Mouse (Mus musculus) E14TG2a.4 (cell line): ENCODE measurements around the gene Trappc3.

Experiments
- H3K27me3 ChIP-seq: 2 replicates; pipeline ENCODE4 v1.6.1; 2014; ENCODE audit warnings: low read length, control low read depth; ENCODE audit not compliant: insufficient read depth
- H3K36me3 ChIP-seq: 2 replicates; pipeline ENCODE4 v1.6.1; 2014; ENCODE audit warnings: low read length, control low read depth; ENCODE audit not compliant: insufficient read depth
- H3K4me1 ChIP-seq: replicated peaks from 2 replicates; pipeline ENCODE4 v1.6.1; 2014; ENCODE audit warnings: low read depth, low read length, control low read depth
- H3K4me3 ChIP-seq: replicated peaks from 2 replicates; pipeline ENCODE4 v1.5.1; 2014; ENCODE audit warnings: mild to moderate bottlenecking, low read length
- H3K9me3 ChIP-seq: 2 replicates; pipeline ENCODE4 v1.6.1; 2014; ENCODE audit warnings: low read length, control low read depth
- CTCF ChIP-seq: conservative IDR thresholded peaks from 2 replicates; pipeline ENCODE4 v1.5.1; 2014; ENCODE audit warnings: low read length
- NANOG ChIP-seq: IDR thresholded peaks from 2 replicates; pipeline ENCODE4 v1.6.1; 2014; ENCODE audit warnings: borderline replicate concordance, low read length, mixed read lengths
- POU5F1 ChIP-seq: IDR thresholded peaks from 2 replicates; pipeline ENCODE4 v1.6.1; 2014; ENCODE audit warnings: low read length, borderline replicate concordance

Gene Trappc3

GRCm38 (mm10) chr4:126295937-126296336 is 33.8 kb downstream of the Trappc3 start:
- peaks cover 81% of the 10 kb centered on the region for H3K27me3 ChIP-seq
- H3K4me1 ChIP-seq, result peaks cover 47% of the 10 kb centered on the region
- no peaks in the 10 kb centered on the region for H3K9me3 ChIP-seq
- H3K36me3 ChIP-seq, result no peaks in the 10 kb centered on the region
- no peak overlapping the region for H3K4me3 ChIP-seq
- TF ChIP-seq CTCF, result no peak
- TF ChIP-seq NANOG, result no peak
- no peak for TF ChIP-seq POU5F1

- no peaks in the 10 kb centered on the region for H3K9me3 ChIP-seq
- peaks cover 81% of the 10 kb centered on the region for H3K27me3 ChIP-seq
- H3K4me3 ChIP-seq, result peak overlapping the region; percentile 73
- H3K36me3 ChIP-seq, result no peaks in the 10 kb centered on the region
- TF ChIP-seq POU5F1 (no peak), CTCF (no peak), NANOG (no peak)
- H3K4me1 ChIP-seq, result peaks cover 47% of the 10 kb centered on the region
These were observed 34.5 kb downstream of the Trappc3 start for GRCm38 (mm10) chr4:126296617-126297101.

- Histone ChIP-seq H3K9me3 (no peaks in the 10 kb centered on the region), H3K4me1 (peaks cover 47% of the 10 kb centered on the region), H3K27me3 (peaks cover 79% of the 10 kb centered on the region), H3K4me3 (peak overlapping the region; percentile 78), H3K36me3 (no peaks in the 10 kb centered on the region)
- TF ChIP-seq POU5F1 (no peak), CTCF (no peak), NANOG (no peak)
These were observed 38.9 kb downstream of the Trappc3 start for GRCm38 (mm10) chr4:126300916-126301583.

- Histone ChIP-seq H3K27me3 (peaks cover 72% of the 10 kb centered on the region), H3K4me3 (peak overlapping the region; percentile 78), H3K36me3 (no peaks in the 10 kb centered on the region), H3K9me3 (no peaks in the 10 kb centered on the region), H3K4me1 (peaks cover 44% of the 10 kb centered on the region)
- no peak for TF ChIP-seq CTCF
- TF ChIP-seq POU5F1, result no peak
- no peak for TF ChIP-seq NANOG
These were observed 39.6 kb downstream of the Trappc3 start for GRCm38 (mm10) chr4:126301584-126302309.

GRCm38 (mm10) chr4:126303877-126304276 is 41.8 kb downstream of the Trappc3 start:
- Histone ChIP-seq H3K27me3 (peaks cover 61% of the 10 kb centered on the region), H3K9me3 (no peaks in the 10 kb centered on the region), H3K4me1 (peaks cover 42% of the 10 kb centered on the region), H3K4me3 (no peak overlapping the region), H3K36me3 (no peaks in the 10 kb centered on the region)
- no peak for TF ChIP-seq NANOG
- peak; percentile 32; the same call in 1 of the 2 replicates for TF ChIP-seq CTCF

GRCm38 (mm10) chr4:126305428-126305827 is 43.3 kb downstream of the Trappc3 start:
- Histone ChIP-seq H3K4me3 (no peak overlapping the region), H3K27me3 (peaks cover 53% of the 10 kb centered on the region), H3K4me1 (peaks cover 44% of the 10 kb centered on the region), H3K36me3 (no peaks in the 10 kb centered on the region), H3K9me3 (no peaks in the 10 kb centered on the region)
- TF ChIP-seq POU5F1 (no peak), NANOG (no peak), CTCF (no peak)

- Histone ChIP-seq H3K4me1 (peaks cover 39% of the 10 kb centered on the region), H3K9me3 (no peaks in the 10 kb centered on the region), H3K4me3 (no peak overlapping the region), H3K36me3 (no peaks in the 10 kb centered on the region), H3K27me3 (peaks cover 47% of the 10 kb centered on the region)
- peak; percentile 79 for TF ChIP-seq CTCF
- no peak for TF ChIP-seq POU5F1
- no peak for TF ChIP-seq NANOG
These were observed 43.9 kb downstream of the Trappc3 start for GRCm38 (mm10) chr4:126306058-126306457.

GRCm38 (mm10) chr4:126306827-126307226 is 44.7 kb downstream of the Trappc3 start:
- Histone ChIP-seq H3K4me1 (peaks cover 31% of the 10 kb centered on the region), H3K27me3 (peaks cover 39% of the 10 kb centered on the region), H3K9me3 (no peaks in the 10 kb centered on the region), H3K4me3 (no peak overlapping the region), H3K36me3 (no peaks in the 10 kb centered on the region)
- no peak for TF ChIP-seq POU5F1
- TF ChIP-seq NANOG, result no peak
- no peak for TF ChIP-seq CTCF
